Mouse (Mus musculus) cerebellum, adult (tissue): ENCODE results near the gene Ero1lb.
"Not testable (repeated sequence)": the region's sequence is repeated elsewhere in the genome, so short reads cannot be mapped to it uniquely, and the experiment has no call there.

Experiments
- ATAC-seq: cut with Nextera tagmentation; 2 replicates; pipeline ENCODE4 v1.9.2; 2017; ENCODE audit warnings: mild to moderate bottlenecking, moderate library complexity, mixed read lengths; ENCODE audit not compliant: insufficient number of reproducible peaks, low FRiP score, low TSS enrichment

Ero1lb gene

DNA sequence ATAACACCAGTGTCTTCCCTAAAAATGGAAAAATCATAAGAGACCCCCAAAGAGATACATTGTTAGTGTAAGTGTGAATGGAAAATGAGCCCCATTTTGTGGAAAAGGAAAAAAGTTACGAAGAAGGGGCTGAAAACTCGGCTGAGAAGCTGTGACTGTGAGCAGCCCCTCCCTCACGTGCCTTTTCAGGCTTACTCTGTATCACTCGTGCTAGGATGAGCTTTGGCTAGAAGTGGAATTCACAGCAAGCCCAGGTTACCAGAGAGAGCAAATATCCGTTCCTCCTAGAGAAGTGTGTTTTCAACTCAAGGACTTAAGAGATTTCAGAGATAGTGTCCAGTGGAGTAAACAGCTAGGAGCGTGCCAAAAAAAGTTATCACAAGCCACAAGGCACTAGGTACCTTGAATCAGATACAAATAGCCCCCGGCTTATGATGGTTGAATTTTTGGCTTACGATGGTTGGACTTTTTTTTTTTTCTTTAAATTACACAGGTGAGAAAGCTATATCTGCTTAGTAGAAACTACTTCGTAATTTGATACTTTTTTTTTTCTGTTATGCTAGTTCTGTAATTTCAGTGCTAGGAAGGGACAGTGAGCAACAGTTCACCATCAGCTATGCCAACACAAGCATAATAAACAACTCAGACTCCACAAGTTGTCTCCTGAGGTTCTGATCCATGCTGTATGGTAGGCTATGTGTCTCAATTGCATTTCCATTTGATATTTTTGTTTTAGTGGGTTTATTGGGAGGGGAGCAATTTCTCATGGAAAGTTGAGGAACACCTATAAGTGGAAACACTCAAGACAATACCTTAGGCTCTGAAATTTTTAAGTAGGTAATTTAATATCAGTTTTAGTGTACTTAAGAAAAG lies 3.2 kb downstream of the Ero1lb start:
- no peak for ATAC-seq

DNA sequence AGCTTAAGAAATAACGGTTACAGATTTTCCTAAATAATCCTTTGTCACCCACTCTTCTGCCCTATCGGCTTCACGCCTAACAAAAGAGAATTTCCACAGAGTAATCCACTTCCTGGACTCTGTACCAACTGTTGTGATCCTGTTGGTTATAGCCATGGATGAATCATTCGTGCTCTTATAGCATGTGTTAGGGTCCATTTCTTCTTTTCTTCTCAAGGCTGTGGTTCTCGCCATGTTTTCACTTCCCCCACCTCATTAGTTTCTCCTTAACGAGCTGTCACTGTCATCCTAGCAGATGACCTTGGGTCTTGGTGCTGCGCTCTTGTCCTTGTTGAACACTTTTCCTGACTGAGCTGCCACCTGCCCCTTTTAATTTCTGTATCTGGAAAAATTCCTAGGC lies 4.1 kb downstream of the Ero1lb start:
- no peak for ATAC-seq

DNA sequence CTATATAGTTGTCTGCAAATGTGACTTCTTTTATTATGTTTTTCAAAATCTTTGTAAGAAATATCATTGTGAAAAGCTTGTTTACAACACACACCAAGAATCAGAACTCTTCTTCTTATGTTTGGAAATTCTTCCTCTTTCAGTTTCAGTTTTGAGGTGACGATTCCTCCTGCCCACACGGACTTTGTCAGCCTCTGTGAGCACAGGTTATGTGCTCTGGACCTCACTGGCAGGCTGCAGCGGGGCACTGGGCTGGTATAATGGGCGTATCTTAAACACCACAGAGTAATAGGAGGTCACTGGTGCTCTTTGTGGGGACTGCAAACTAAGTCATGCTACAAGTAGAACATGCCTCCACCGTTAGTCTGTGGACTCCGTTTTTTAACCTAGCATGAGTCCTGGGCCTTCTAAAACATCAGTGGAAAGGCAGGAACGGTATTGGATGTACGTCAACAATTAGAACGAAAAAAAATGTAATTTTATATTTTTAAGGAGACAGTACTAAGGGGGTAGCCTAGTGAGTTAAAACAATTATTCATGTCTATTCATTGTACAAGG lies 9.4 kb downstream of the Ero1lb start:
- ATAC-seq = no peak

DNA sequence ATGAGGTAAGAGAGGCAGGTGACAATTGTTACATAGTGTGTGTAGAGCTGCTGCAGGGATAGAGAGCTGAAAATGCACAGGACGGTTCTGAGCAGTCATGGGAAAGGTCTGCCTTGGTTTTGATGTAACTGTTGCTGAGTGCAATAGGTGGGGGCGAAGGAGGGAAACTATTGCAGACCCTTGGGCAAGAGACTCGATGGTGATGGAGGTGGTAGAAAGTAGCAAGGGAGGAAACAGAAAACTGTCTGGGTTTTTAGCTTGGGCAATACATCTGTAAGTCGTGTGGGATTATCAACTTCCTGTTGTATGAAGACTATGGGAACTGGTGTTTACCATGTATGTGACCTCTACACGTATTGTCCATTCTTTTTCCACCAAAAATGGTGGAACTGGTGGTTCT lies 12.5 kb downstream of the Ero1lb start:
- ATAC-seq = no peak

DNA sequence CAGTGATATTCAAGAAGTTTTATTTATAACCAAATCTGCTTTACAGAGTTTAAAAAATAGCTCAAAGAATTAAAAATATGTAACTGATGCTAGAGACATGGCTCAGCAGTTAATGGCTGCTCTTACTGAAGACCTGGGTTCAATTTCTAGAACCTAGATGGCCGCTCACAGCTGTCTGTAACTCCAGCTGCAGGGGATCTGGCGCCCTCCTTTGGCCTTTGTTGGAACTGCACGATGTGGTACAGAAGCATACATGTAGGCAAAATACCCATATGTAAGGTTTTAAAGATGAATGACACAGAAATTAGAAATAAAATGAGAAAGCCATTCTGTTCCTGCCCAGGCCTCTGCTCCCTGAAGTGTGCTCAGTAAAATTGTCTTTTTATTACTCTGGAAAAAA lies 23.3 kb downstream of the Ero1lb start:
- no peak for ATAC-seq

DNA sequence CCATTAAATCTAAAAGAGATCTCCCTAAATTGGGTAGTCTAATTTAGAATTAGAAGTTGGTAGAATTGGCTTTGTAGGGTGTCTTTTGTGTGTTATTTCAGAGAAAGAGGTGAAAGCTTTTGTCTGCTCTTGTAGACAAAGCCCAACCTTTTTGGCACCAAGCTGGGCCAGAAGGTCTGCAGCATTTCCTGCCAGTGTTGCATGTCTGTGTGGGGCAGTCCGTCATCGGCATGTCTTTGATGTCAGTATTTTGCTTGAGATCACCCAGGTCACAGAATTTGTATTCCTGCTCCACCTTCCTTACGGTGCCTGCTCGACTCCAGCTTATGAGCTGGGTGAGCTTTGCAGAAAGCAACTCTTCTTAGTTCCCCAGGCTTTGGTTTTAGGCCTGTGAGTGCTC lies 31.4 kb downstream of the Ero1lb start:
- ATAC-seq = not testable (repeated sequence)

DNA sequence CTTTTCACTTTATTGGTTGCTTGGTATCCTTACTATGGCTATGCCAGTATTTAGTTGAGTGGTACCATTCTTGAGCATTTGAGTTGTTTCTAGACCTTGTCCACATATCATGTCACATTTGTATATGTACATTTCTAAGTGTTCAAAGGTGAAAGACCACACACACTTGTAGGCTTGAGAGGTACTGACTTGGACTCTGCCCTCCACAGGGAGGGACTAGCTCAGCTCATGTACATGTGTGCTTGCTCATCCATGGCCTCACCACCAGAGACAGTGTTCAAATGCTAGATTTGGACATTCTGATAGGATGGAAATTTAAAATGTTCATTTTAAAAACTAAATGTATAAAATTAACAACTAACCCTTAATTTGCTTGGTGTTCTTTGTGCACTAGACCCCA lies 44.5 kb downstream of the Ero1lb start:
- ATAC-seq = not testable (repeated sequence)

DNA sequence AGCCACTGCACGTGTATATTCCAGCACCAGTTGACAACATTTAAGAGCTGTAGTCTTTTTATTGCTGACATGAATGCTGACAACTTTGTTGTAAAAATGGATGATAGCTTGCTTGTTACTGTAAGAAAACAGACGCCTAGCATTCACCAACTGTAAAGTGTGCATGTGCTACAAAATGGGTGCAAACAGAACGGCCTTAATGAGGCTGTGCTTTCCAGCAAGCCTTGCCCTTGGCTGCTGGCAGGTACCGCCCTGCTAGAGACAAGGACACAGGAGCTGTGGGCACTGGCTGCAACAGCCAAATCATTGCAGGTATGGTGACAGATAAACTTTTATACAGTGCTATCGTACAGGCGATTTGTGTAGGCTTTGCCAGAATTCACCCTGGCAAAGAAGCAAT lies 48.4 kb downstream of the Ero1lb start:
- not testable (repeated sequence) for ATAC-seq

DNA sequence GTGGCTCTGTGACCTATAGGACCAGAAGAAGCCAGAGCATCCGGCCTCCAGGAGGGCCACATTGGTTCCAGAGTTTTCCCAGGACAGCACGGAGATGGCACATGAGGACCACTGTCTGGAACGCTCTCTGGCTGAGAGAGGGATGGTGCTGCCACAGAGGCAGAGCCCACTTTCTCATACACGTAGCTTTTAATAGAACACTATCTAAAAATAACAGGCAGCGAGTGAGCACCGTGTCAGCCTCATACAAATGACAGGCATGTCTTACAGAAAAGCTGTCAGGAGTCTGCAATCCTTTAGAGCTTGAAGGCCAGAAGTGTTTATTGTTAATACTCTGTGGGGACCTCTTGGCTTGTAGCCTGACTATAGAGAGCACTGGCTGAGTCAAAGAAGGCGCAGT lies 48.9 kb downstream of the Ero1lb start:
- not testable (repeated sequence) for ATAC-seq

DNA sequence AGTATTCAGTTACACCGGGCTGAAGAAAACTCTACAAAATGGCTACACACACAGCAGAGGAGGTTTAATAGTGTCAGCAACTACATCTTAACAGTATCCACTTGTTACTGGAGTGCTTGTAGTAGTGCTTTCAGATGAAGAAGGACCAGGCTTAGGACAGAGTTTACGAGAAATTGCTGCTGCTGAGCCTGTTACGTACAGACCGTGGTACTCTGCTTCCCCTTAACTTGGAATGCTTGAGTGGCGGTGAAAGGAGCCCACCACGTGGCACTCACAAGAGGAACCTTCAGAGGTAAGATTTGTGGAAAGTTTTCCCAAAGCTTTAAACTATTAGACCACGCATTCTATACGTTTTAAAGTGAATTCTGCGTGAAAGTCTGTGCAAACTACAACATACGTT lies 49.3 kb downstream of the Ero1lb start:
- not testable (repeated sequence) for ATAC-seq

DNA sequence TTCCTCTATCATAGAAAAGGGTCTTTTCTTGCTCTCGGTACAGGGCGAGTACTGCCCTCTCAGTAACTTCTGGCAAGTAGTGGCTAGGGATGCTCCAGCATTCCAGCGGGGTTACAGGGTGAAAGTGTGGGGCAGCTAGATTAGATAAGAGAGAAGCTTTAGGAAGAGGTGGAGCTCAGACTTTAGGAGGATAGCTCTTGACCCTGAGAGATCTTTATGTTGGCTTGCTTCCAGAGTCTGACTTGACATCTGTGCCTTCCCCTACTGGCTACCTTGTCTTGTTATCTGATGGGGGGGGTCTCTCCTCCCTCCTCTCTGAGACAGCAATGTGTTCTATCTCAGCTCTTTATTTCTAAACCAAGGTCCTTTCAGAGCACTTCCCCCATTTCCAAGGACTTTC lies 50.8 kb downstream of the Ero1lb start:
- not testable (repeated sequence) for ATAC-seq

DNA sequence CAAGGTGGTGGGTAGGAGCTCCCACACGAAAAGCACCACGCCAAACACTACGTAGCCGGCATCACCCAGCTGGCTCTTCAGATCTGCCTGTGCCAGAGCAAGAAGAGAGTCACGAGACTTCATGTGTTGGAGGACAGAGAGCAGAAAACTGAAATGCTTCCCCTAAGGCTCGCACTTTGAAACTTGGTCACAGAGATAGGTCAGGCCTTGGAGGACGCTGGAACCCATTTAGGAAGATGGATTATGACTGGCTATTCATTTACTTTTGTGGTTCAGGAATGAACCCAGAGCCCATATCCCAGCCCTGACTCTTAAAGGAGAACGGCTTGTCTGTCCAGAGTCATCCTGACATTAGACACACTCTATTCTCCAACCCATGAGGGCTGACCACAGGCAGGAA lies 54.1 kb downstream of the Ero1lb start:
- ATAC-seq = not testable (repeated sequence)

DNA sequence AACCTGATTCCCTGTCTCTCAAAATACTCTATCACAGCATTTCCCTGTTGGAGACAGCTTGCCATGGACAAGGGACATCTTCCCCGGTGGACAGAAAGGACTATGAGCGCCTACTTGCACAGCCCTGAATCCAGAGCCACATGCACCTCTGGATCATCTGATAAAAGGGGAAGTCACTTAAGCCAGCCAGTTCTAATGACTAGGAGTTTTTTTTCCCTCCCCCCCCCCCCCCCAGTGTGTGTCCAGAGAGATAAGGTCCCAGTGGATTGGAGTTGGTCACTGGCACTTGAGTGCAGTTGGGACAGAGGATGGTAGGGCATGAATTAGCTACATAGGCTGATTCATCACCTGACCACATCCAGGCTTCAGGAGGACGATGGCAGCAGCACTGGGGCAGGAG lies 60.4 kb downstream of the Ero1lb start:
- ATAC-seq = not testable (repeated sequence)

DNA sequence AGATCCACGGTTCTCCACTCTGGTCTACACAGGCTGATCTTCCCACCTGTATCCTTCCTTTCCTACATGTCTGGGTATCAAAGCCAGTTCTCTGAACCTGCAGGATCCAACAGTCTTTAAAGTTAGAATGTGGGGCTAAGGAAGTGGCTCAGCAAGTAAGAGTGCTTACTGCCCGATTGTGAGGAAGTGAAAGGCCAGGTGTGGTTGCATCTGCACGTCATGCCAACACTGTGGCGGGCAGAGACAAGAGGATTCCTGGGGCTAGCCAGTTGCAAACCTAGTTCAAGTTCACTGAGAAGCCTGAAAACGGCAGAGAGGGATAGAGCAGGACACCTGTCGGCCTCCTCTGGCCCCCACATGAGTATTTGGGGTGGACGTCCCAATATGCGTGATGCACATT lies 62.1 kb downstream of the Ero1lb start:
- ATAC-seq = not testable (repeated sequence)

DNA sequence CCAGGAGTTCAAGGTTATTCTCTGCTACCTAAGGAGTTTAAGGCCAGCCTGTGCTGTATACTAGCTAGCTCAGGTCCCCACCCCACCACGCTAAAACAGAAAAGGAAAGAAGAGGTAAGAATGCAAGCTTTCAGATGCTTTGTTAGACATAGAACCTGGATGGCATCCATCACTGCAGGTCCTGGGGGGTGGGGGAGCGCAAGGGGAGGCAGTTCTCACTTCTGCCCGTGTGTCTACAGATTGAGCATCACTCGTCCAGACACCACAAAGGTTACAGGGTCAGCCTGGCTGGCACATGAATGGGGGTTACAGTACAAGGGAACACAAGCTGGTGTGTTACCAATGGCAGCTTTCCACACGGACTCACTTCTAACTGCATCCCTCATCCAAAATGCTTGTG lies 62.5 kb downstream of the Ero1lb start:
- not testable (repeated sequence) for ATAC-seq

DNA sequence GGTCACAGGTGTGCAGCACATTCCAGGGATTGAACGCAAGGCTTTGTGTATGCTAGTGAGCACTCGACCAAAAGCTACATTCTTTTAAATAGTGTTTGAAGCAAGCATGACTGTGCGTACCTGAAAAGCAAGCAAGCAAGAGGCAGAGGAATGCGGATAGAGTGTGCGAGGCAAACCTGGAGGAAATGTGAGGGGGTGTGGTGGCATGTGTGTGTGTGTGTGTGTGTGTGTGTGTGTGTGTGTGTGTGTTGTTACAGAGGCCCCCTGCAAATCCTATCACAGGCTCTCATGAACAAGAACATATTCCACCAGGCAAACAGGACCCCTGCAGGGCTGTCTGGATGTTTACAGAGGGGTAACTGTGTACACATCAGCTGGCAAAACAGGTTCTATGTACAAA lies 64.6 kb downstream of the Ero1lb start:
- ATAC-seq = not testable (repeated sequence)

DNA sequence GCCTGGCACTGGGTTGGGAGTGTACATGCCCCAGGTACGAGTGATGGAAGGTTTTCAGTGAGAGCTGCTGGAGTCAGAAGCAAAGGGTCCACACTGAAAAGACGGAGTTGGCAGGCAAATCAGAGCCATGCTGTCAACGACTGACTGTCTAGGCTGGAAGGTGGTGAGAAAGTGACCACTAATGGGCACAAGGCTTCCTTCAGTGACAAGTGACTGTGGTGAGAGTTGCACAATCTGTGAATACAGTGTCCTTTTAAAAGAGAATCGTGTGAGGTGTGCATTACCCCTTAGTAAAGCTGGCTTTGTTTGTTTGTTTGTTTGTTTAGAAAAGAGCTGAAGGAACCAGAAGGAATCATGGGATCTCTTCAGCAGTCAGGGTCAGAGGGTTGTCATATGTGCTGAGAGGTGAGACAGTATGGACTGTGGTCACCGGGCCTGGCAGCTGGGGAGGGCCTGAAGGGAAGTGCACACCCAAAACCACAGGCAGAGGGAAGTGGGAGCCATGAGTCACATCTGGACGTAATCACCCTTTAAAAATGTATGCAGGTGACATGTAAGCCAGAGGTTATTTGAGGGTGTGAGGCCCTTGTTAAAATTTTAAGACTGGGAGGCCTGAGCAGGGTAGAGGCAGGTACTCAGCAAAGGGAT lies 69.4 kb downstream of the Ero1lb start:
- not testable (repeated sequence) for ATAC-seq

DNA sequence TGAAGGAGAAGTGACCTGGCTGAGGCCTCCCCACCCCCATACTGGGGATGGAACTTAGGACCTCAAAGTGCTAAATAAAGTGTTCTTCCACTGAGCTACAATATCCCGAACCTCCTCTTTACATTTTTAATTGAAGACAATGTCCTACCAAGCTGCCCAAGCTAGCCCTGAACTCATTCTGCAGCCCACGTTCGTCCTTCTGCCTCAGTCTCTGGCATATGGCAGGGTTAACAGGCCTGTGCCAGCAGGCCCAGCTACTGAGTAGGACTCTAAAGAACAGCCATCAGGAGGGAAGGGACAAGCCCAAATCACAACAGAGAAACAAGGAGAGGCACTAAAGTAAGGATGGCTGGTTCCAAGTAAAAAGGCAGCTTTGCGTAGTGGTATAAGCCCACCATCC lies 77.1 kb downstream of the Ero1lb start:
- not testable (repeated sequence) for ATAC-seq

DNA sequence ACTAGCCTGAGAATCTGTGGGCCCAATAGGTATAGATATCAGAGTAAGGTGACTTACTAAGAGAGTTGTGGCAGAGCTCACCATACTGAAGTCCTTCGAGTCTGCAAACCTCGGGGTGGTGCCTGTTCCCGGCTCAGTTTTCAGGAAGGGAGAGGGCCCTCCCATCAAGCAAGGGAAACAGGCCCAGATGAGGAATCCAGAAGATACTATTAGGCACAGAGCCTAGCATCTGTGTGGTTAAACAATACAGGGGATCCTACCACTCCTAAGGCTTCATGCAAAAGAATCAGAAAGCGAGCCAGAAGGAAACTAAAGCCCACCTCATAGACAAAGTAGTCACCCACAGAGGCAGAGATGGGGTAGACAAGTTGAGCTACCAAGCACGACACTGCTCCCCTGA lies 81.0 kb downstream of the Ero1lb start:
- ATAC-seq = not testable (repeated sequence)

DNA sequence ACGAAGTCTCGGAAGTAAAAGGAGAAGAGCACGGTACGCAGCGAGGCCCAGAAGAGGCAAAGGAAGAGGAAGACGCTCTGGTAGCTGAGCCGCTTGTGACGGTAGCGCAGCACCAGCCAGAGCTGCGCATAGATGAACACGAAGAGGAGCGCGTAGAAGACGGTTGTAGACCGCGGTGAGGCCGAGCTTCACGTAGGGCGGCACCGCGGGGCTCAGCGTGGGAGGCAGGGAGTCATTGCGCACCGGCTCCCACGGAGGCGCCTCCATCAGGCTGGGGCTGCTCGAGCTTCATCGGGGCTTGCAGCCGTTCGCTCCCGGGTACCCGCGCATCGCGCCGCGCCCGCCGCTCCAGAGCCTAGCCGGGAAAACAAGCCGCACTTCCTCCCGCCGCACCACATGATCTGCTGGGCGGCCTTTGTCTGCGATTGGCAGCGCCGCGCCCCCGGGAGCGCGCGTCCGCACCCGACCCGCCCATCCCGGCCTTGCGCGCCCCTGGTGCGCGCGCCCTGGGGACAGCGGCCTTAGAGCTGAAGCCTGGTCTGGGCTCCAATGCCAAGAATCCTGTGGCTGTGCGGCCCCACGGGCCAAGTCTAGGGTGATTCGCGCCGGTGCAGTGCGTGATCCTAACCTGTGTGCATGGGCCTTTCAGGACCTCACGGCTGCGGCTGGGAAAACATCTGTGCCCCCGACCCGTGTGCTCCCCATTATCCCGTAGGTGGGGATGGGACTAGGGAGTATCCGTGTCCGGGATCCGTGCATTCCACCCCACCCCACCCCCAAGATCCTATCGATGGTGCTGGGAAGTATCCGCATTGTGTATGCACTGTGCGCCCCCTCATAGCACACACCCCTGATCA lies 84.6 kb downstream of the Ero1lb start:
- ATAC-seq = peak; percentile 80

DNA sequence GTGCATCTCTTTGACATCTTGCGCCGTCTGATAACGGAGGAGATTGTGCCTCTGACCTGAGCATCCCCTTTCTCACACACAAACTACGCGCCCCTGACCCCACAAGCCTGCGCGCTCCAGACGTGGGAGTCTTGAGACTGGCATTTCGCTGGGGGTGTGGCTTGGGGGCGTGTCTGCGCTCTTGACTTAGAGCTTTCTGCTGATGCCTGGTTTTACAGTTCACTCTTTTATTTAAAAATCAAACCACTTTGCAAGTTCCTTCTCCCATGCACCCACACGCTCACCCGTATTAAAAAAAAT lies 85.2 kb downstream of the Ero1lb start:
- ATAC-seq = 0 out of 2 replicates have a peak, but pooled peaks have one; percentile 33
